Mouse (Mus musculus): ENCODE results near the gene Tgm5.
"Not testable (repeated sequence)": the region's sequence is repeated elsewhere in the genome, so short reads cannot be mapped to it uniquely, and the experiment has no call there.

The Tgm5 gene

DNA sequence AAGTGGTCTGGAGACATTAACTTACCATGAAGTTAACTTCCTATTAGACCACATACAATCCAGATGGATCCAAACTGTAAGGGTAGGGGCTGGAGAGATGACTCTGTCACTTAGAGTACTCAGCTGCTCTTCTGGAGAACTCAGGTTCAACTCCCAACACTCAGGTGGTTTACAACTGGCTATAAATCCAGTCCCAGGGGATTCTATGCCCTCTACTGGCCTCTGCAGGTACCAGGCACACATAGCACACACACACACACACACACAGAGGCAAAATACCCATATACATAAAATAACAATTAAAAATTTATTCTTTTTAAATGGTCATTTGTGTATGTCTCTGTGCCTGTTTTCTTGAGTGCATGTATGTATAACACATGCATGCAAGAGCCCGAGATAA is 46.3 kb downstream of the Tgm5 start:
- no peak for DNase-seq (ENCODE audit: low read depth)

DNA sequence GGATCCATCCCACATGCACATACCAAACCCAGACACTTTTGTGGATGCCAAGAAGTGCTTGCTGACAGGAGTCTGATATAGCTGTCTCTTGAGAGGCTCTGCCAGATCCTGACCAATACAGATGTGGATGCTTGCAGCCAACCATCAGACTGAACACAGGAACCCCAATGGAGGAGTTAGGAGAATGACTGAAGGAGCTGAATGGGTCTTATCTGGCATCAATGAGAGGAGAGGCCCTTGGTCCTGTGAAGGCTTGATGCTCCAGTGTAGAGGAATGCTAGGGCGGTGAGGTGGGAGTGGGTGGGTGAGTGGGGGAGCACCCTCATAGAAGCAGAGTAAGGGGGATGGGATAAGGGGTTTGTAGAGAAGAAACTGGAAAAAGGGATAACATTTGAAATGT is 46.8 kb downstream of the Tgm5 start:
- DNase-seq (ENCODE audit: low read depth): not testable (repeated sequence)

GRCm38 (mm10) chr2:121036733-121037341 is 48.8 kb downstream of the Tgm5 start, which contains the start of gene Epb42:
TSS of gene Epb42 (minus strand) at chr2:121037072.
- peak; percentile 84 for DNase-seq (ENCODE audit: low read depth)

- DNase-seq (ENCODE audit: low read depth): no peak
These were observed 62.7 kb downstream of the Tgm5 start for GRCm38 (mm10) chr2:121022918-121023317.

DNA sequence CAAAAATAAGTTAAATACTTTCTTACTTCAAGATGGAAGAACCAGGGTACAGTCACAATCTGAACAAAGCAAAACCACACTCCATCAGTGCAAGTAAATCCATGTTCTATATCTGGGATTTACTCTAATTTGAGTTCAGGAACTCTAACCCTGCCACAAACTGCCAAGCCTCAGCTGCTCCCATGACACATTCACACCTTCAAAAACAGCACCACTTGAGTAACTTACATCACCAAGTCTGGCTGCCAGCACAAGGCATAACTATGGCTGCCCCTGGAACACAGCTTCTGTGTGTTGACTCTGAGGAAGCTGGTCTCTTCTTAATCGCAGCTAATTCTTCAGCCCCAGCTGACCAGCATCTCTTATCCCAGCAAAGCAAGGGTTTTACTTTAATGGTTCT is 68.5 kb downstream of the Tgm5 start:
- no peak for DNase-seq (ENCODE audit: low read depth)

GRCm38 (mm10) chr2:121016226-121016625 is 69.4 kb downstream of the Tgm5 start:
- no peak for DNase-seq (ENCODE audit: low read depth)

GRCm38 (mm10) chr2:121015507-121015906 is 70.1 kb downstream of the Tgm5 start:
- DNase-seq (ENCODE audit: low read depth): no peak

GRCm38 (mm10) chr2:121012676-121013075 is 73.0 kb downstream of the Tgm5 start:
- no peak for DNase-seq (ENCODE audit: low read depth)

DNA sequence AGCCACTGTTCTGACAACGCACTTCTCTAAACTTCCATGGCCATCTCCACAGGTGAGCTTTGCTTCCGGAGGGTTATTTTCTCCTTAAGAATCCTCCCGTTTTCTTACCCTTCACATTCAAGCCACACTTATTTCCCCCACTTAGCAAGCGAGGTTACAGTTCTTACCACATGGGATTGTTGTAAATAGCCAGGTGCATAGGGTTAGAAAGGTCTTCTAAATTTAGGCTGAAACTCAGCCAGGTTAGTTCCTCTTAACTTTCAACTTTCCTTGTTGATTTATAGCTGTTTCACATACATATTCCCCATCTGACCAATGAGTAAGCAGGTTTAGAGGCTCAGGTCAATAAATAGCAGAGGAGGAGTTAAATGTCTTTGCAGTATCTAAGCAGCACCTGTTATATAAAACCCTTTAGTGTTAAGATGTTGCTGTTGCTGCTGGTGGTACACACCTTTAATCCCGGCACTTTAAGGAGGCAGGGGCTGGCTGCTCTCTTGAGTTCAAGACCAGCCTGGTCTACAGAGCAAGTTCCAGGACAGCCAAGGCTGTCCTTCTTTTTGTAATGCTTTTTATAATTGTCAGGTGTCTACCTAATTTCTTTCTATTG is 76.5 kb downstream of the Tgm5 start:
- DNase-seq (ENCODE audit: low read depth): no peak

GRCm38 (mm10) chr2:121008664-121009007 is 77.0 kb downstream of the Tgm5 start:
- no peak for DNase-seq (ENCODE audit: low read depth)

GRCm38 (mm10) chr2:121007925-121008663 is 77.5 kb downstream of the Tgm5 start, which contains the start of gene Ccndbp1:
TSS of gene Ccndbp1 (plus strand) at chr2:121008403.
- peak; percentile 88 for DNase-seq (ENCODE audit: low read depth)

- DNase-seq (ENCODE audit: low read depth): no peak
These were observed 78.7 kb downstream of the Tgm5 start for GRCm38 (mm10) chr2:121006986-121007385.

DNA sequence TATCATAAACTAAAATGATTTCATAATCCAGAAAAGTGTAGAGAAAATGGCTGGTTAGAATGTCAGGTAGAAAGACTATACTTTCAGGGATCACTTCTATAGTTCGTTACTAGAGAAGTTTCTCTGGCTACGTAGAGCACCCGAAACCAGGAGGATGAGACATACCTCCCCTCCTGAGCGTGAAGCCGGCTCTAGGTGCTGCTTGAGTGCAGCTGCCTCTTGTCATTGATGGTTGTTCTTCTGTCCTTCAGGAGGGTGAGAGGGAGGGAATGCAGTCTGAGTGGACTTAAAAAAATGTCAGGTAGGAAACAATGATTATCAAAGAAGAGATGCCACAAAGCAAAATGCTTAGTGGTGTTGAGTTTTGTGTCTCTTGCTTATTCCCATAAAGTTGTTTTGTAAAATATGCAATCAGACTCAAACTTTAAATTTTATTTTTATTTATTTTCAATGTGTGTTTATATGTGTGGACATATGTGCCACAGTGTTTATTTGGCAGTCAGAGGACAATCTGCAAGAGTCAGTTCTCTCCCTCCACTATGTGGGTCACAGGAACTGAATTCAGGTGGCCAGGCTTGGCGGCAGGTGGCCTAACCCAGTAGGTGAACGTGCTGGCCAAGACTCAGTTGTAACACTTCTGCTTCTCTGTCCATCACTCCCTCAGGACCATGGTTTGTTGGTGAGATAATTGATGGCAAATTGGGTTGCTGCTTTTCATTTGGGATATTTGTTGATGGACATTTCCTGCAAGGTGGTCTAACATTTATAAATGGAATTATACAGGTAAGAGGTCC is 81.4 kb downstream of the Tgm5 start:
- DNase-seq (ENCODE audit: low read depth): no peak

DNA sequence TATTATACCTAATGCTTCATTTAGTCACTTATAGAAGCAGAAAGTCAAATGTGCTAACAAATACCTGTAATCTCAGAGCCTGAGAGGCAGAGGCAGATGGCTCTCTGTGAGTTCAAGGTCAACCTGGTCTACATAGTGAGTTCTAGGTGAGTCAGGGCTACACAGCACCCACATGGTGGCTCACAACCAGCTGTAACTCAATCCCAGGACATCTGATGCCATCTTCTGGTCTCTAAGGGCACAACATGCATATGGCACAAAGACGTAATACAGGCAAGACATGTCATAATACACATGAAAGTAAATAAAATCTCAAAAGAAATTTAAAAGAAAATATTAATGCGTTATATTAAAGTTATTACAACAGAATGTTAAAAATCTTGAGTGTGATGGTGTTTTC is 82.1 kb downstream of the Tgm5 start:
- no peak for DNase-seq (ENCODE audit: low read depth)

GRCm38 (mm10) chr2:120998863-120999262 is 86.8 kb downstream of the Tgm5 start:
- DNase-seq (ENCODE audit: low read depth): no peak

- DNase-seq (ENCODE audit: low read depth): not testable (repeated sequence)
These were observed 89.0 kb downstream of the Tgm5 start for GRCm38 (mm10) chr2:120996607-120997006.
